Mouse (Mus musculus): ENCODE data around the gene Fga.

Gene Fga

DNA sequence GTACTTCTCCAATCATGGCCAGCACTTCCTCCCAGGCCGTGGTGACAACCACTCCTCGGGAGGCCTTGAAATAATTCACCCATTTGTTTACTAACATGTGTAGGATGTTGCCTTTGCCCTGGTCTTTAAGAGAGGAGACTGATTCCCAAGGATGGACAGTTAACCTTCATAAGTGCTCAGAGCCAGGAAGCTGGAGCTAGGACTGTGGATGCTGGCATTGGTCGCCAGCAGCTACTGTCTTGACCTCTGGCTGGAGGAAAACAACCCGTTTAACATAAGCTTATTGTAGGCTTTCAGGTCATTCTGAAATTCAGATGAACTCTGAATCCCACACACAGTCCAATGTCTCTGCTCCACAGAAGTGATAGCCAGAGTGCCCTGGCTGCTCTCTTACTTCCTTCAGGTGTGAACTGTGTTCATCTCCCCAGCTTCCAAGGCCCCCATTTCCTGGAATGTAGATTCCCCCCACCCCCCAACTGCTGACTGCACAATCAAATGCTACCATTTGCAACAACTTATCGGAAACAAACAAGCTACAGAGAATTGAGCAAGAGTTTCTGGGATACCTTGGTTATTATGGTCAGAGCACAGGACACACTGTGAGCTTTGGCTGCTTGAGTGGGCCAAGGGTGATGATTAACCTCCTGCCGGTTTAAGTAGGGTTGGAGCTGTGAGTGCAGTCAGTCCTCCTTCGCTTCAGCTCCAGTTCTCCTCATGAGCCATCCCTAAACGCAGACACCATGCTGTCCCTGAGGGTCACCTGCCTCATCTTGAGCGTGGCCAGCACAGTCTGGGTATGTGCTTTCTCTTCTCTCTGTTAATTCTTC lies at the start of gene Fga:
Fga (plus strand) TSS at position 602 of the 827 bp plus-strand sequence.
- DNase-seq (ENCODE audit: low spot score) = no peak

DNA sequence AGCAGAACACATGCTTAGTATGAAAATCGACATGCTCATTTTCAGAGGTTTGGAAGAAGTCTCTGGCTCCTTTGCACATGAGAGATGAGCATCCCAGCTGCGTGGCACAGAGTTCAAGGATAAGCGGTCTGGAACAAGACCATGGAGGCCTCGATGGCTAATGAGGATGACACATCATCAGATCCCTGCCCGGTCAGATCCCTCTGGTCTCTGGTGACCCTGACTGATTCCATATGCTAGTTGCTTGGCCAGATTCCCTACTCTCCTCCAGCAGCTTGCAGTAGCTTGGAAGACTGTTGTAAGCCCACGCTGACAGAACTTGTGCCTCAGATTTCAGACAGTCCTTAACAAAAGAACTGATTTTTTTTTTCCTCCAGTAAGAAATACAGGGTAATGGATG lies 45.1 kb upstream of the Fga start:
- DNase-seq (ENCODE audit: low spot score) = peak; percentile 58

DNA sequence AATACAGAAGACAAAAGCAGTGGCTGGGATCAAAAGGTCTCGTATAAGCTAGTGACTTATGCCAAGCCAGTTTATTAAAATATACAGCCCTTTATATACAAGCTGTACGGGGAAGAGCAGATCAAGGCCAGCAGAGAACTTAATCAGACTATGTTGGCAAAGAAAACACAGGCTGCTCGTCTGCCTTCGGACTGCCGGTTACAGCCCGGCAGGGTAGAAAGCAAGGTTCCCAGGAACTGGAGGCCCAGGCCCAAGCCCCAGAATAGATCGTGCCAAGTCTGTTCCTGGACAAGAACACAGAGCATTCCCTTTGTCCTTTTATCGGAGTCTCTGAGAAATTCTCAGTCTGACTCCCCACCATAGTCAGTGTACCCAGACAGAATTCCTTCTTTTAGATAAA lies 44.0 kb upstream of the Fga start:
- DNase-seq (ENCODE audit: low spot score) = no peak

DNA sequence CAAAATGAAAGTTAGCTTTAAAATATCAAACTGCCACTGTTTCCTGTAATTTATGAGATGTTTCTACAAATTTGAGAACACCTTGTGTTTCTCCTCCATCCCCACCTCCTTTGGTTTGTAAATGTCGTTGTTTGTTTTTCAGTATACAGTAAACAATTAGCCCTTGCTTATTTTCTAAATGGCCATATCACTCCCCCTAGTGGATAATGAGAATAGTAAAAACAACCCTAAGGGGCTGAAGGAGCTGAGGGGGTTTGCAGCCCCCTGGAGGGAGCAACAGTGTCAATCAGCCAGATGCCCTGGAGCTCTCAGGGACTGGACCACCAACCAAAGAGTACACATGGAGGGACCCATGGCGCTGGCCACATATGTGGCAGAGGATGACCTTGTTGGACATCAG lies 41.0 kb upstream of the Fga start:
- DNase-seq (ENCODE audit: low spot score) = no peak

DNA sequence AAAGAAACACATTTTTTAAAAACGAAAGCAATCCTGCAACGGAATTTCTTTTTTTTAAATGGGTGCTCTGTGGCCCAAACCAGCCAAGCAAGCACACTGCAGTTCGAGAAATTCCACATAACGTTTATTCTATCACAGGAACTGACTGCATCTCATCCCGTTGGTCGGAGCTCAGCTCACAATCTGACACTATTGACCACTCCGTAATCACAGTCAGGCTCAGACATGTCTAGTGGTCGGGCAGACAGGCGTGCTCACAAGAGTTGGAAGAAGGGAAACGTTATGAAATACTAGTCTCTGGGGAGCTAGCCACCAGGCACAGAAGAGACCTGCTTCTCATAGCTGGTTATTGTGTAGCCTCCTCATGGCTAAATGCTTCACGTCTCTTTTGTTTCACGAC lies 33.9 kb upstream of the Fga start:
- no peak for DNase-seq (ENCODE audit: low spot score)

DNA sequence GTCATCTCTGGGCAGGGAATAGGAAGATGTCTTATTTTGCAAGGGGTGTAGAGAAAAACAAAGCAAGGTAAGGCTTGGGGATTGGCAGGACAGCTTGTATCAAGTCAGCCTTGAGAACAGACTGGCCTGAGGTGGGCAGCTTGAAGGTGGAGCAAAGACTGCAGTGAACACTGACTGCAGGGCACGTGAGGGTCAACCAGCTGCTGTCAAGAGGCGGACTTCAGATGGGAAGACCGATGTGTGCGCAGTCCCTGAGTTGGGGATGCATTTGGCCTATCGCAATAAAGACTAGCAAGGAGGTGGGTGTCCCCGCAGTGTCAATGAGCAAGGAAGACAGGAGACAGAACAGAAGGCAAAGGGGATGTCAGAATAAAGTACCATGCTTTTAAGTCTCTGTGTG lies 32.9 kb upstream of the Fga start:
- no peak for DNase-seq (ENCODE audit: low spot score)

DNA sequence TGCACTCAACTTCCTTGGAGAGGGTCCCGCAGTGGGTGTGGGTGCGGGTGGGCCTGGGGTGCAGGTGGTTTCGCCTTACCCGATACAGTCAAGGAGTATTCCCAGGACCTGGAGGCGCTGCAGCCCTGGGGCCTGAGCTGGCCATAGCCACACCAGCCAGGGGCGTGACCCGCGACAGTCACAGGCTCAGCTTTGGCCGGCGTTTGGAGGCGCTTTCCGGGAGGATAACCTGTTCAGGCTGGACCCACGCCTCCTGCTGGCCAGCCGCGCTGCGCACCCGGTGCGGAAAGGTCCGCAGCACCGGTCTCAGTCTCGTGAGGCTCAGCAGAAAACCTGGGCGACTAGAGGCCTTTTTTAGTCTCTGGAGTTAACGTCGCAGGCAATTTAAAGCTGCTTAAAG lies 30.5 kb upstream of the Fga start:
- peak; percentile 88 for DNase-seq (ENCODE audit: low spot score)

DNA sequence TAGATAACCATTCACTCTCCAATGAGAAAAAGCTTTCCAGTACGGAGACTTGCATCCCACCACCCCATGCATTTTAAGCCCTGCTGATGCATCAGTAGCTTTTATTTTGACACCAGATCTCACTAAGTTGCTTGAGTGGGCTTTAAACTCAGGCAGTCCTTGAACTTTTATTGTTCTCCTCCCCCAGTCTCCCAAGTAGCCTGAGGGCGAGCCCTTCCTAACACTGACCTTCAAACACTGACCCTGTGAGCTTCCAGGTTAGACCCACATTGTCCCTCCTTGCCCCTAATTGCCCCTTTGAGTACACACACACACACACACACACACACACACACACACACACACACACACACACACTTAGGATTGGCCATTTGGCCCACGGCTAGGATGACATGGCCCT lies 29.2 kb upstream of the Fga start:
- no peak for DNase-seq (ENCODE audit: low spot score)

DNA sequence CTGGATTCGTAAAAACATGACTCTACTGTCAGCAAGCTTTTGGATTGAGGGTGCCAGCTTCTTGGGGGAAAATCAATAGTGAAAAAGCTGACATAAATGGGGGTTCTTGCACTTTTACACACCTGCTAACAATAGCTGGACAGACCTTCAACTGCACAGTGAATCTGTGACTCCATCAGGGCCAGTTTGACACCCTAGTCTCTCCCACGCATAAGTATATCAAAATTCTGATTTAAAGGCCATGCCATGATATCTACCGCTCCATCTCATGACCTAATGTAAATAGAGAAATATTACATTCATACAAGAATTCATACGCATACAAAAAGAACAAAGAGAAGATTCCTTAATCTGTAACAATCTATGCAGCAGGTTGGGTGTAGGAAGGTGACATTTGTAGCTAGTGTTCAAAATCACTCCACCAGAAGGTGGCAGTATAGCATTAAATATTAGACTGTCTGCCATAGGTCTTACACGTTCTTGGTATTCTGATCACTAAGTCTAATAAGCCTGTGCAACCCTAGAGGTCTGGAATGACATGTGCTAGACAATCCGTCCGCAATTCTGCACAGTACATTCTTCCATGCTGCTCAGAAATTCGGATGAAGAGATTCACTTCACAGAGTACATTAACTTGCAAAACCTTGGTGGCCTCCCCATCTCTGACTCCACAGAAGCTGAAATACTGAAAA lies 27.0 kb upstream of the Fga start:
- no peak for DNase-seq (ENCODE audit: low spot score)

DNA sequence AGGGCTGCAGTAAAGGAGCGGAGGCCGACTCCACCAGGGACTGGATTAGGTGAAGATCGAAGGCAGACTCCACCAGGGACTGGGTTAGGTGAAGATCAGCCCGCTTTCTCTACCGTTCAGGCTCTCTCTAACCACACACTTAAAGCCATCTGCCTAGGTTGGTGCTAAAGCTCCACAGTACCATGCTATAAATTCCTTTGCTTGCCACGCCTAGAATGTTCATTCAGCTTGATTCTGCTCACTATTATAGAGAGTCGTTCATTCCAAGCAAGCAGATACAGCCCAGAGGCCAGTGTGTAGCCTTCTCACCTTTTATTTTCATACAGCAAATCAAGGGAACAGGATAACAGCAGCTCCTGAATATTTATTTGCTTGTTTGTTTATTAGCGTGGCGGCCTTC lies 25.9 kb upstream of the Fga start:
- no peak for DNase-seq (ENCODE audit: low spot score)

DNA sequence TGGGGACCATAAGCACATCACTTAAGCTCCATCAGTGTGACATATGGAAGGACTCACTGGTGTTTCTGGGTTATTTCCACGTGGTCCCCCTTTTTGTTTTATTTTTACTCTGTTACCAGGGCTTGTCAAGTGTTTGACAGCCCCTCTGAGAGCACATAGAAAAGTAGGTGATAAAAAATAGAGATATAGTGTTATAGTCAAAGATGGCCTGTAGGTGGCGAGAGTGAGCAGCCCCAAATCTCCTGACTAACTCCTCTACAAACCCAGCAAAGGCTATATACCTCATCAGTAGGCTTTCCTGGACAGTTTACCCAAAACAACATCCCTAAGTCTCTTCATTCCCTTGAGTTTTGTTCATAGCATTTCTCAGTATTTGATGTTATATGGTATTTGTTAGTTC lies 23.7 kb upstream of the Fga start:
- DNase-seq (ENCODE audit: low spot score) = peak; percentile 53

DNA sequence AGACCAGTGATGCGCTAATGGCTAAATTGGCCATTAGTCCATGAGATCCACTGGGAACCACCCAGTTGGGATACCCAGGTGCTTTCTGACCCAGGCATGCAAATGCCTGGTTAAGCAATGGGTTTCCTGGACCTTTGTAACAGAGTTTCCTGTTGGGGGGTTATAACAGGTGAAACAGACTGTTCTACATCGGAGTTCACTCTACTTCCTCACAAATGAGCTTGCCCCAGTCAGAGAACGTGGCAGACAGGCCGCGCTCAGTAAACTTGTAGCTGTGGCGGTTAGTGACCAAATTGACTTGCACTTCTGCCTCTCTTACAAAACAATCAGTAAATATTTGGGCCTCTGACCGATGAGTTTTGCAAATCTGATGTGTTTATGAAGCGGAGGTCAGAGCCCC lies 22.8 kb upstream of the Fga start:
- DNase-seq (ENCODE audit: low spot score) = no peak

DNA sequence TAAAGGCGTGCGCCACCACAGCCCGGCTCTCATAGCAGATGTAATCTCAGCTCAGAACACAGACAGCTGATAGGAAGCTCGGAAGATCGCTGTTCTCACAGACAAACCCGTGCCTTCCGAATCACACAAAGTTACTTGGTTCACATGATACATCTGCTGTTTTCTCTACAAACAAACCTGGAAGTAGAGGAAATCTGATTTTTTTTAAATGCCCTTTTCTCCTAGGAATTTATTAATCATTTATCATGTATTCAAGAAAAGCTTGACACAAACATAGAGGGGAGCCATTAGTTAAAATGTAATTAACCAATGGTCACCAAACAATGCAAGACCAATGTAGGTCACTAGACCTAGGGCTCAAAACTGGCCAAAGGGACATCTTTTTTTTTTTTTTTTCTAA lies 21.1 kb upstream of the Fga start:
- DNase-seq (ENCODE audit: low spot score) = no peak

DNA sequence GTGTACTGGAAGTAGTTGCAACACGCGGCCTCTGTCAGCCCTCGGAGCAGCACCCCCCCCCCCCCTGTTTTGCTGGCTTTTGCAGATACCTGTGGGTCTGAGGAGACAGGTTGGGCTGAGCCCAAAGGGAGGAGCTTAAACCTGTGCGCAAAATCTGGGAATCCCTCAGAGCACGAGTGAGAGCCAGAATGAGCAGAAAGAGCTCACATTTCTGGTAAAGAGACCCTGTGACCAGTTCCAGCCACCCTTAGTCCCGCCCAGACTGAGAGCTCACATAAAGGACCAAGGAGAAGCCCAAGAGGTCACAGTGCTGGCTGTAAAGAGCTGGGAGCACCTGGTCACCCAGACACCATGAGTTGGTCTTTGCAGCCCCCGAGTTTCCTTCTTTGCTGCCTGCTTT lies 18.3 kb upstream of the Fga start, which contains the start of gene Fgg:
Fgg (plus strand) TSS at position 168 of the 400 bp plus-strand sequence.
- DNase-seq (ENCODE audit: low spot score) = no peak

DNA sequence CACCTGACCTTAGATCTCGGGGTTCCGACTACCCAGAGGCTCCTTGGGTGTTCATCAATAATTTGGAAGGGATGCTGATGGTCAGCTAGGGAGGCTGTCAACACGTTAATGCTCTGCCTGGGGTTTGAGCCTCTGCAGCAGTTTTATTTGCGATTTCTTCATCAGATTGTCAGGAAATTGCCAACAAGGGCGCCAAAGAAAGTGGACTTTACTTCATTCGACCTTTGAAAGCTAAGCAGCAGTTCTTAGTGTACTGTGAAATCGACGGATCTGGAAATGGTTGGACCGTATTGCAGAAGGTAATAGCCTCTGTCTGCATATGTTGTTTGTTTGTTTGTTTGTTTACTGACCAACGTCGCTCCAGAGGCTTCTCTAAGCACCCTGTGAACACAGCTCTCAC lies 15.6 kb upstream of the Fga start:
- no peak for DNase-seq (ENCODE audit: low spot score)

DNA sequence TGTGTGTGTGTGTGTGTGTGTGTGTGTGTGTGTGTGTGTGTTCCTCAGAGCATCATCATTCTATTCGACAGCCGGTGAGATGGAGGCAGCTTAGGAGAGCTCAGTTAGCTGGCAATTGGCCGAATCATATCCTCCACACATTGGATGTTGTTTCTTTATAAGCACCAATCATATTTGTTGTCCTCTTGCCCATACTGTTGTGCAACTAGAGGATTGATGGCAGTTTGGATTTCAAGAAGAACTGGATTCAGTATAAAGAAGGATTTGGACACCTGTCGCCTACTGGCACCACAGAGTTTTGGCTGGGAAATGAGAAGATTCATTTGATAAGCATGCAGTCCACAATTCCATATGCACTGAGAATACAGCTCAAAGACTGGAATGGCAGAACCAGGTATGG lies 14.7 kb upstream of the Fga start:
- DNase-seq (ENCODE audit: low spot score) = no peak

DNA sequence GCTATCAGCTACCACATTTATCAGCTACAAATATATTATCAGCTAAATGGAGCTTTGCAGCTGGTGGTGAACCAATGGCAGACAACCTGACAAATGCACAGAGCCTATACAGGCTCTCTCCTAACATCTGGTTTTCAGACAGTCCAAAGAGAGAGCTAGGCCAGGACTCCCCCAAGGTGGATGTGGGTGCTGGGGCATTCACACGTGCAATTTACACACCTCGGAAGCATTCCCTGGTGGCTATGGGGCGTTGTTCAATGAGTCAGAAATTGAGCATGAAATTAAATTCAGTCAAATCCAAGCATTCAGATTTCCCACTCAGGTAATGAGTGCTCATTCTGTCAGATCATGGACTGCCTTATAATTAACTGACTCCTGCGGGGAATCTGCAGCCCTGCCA lies 14.3 kb upstream of the Fga start:
- DNase-seq (ENCODE audit: low spot score) = no peak

DNA sequence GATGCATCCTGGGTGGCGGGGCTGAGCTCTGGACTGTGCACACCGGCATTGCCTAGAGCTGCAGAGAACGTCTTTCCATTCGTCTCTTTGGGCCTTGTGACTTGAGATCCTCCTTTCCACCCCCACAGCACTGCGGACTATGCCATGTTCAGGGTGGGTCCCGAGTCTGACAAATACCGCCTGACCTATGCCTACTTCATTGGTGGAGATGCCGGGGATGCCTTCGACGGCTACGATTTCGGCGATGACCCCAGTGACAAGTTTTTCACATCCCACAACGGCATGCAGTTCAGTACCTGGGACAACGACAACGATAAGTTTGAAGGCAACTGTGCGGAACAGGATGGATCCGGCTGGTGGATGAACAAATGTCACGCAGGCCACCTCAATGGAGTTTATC lies 13.2 kb upstream of the Fga start:
- no peak for DNase-seq (ENCODE audit: low spot score)

DNA sequence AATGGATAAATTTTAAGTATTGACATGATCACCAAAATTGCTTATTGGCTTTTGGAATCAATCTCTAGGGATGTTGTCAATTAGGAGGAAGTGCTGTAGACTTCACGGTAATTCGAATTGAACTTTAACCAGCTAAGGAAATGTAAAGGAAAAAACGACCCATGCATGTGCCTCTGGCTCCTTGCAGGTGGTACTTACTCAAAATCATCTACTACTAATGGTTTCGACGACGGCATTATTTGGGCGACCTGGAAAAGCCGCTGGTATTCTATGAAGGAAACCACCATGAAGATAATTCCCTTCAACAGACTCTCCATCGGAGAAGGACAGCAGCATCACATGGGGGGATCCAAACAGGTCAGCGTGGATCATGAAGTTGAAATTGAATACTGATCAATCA lies 11.9 kb upstream of the Fga start:
- DNase-seq (ENCODE audit: low spot score) = no peak

DNA sequence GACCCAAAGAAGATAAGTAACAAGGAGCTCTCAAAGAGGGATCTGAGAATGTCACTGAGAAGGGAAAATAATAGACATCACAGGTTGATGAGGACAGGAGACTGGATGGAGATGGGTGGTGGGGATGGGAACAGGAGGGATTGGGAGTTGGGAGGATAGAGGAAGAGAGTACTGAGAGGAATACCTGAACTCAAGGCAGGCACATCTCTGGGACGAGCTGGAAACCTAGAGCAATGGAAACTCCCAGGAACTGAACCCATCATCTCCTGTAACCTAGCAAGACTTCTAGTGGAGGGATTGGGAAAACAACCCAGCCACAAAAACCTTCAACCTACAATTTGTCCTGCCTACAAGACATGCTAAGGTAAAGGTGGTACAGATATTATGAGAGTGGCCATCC lies 9.6 kb upstream of the Fga start:
- no peak for DNase-seq (ENCODE audit: low spot score)

DNA sequence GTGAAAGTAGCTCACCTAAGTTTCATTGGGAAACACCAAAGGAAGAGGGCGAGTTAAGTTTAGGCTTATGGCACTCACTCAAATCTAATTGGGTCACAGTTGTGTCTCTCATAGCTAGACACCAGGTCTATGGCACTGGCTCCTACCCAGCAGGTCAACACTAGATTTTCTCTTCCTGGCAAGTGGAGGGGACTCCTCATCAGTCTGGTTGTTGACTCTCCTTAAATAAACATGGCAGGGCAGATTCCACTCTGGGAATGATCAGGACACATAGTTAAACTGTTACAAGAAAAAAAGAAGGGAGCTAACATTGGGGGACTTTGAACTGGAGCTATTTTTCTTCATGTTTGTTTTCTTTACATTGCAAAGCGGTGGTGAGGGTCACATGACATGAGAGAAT lies 5.5 kb upstream of the Fga start:
- no peak for DNase-seq (ENCODE audit: low spot score)

DNA sequence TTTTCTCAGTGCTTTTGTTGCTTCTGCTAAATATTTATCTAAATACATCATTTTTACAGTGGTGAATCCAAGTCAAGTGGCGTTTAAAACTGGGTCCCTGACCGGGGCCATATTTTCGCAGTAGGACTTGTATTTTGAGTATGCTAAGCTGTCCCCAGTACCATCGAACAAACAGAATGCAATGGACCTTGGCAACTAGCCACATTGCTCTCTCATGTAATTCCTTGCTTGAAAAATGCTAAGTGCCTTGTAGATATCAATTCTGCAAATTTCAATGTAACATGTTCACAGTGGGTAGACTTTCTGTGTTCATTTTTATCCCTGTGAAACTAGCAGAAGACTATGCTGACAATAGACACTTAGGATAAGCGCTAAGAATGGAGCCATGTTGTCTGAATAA lies 4.7 kb upstream of the Fga start:
- DNase-seq (ENCODE audit: low spot score) = no peak

DNA sequence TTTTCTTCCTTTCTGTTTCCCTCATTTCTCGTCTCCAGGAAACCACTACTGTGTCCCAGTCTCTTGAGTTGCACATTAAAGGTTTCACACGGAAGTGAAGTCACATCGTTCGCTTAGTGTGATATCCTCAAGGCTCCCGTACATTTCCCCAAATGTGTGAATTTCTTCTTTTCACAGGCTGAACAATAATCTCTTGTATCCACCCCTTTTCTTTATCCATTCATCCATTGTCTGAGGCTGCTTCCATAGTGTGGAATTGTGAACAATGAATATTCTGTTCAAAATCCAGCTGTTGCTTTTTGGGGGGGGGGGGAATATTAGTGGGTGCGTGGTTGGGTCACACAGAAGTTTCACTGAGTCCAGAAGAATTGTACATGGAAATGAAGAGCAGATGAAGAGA lies 840 bp upstream of the Fga start:
- no peak for DNase-seq (ENCODE audit: low spot score)
